Mouse (Mus musculus): ENCODE measurements around the gene Capn8. TPM values are rescaled to one million over a fixed set of nuclear protein-coding genes. Genes with fewer than 3 reads are reported as not detected.

Gene Capn8
- polyA plus RNA-seq, 1 experiment from 2014 or later: 0.15 TPM

DNA sequence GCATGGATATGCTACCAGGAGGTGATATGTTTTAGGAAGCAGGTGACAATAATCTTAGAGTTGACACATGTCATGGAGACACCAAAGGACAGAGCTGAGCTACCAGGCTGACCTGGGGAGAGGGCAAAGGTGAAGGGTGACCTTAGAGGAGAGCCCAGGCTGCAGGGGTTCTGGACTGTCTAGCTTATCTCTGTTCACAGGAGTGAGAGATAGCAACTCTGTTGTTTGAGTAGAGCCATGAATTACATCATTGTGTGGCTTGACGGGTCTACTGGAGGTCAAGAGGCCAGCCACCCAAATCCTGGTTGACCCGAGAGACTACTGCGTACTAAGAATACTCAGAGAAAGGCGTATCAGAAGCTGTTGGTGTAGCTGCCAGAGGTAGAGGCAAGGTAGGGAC, 22.9 kb downstream of the Capn8 start:
- 60% methylated on average over 4 of the region's 4 CpGs for WGBS
- no peak overlapping the region for H3K4me3 ChIP-seq
- H3K27ac ChIP-seq: no peak overlapping the region
- no peaks in the 10 kb centered on the region for H3K9me3 ChIP-seq
- H3K9ac ChIP-seq: no peak overlapping the region
- H3K27me3 ChIP-seq (replicated peaks): 0 out of 2 replicates have a peak, but pooled peaks cover 3% of the 10 kb centered on the region
- peaks cover 3% of the 10 kb centered on the region; the same call in 1 of the 2 replicates for H3K4me1 ChIP-seq
- ATAC-seq (ENCODE audit: low FRiP score, low read depth): no peak
- H3K36me3 ChIP-seq: no peaks in the 10 kb centered on the region
- H3K4me2 ChIP-seq (replicated peaks): no peak overlapping the region

DNA sequence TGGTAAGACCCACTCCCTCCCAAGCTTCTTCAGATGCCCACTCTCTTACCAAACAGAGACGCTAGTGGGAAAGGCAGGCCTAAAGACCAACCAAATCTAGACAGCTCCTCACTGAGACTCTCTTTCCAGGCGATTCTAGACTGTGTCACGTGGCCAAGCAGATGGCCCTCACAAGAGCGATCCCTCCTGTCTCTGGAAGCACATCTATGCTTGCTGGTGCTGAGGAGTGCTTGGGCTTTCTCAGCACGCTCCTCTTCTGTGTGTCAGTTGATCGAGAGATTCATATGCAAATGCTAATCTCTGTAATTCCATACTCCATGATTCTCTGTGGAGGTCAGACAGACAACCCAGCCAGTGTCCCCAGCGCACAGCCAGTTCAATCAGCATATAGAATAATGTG, 26.7 kb downstream of the Capn8 start:
- ATAC-seq (ENCODE audit: low FRiP score, low read depth): no peak
- WGBS: 76% methylated on average over 7 of the region's 7 CpGs

DNA sequence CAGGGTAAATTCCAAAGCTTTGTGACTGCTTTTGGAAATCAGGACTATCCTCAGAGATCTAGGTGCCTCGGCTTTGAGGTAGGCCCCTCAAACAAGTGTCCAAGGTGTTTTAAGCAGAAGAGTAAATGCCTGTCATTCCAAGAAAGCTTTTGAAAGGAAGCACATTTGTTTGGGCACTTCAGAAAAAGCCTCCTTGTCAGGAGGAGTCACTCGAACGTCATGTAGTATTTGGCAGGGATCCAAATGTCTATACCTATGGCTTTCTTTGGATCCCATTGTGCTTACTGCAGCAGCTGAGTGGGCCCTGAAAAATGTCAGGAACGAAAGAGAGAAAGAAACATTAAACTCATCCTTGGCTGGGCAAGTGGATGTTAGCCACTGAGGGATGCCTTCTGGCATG, 27.6 kb downstream of the Capn8 start:
- Histone ChIP-seq H3K4me1 (no peaks in the 10 kb centered on the region), H3K4me2 (replicated peaks) (no peak overlapping the region), H3K27me3 (replicated peaks) (no peaks in the 10 kb centered on the region), H3K9ac (no peak overlapping the region), H3K4me3 (no peak overlapping the region), H3K9me3 (no peaks in the 10 kb centered on the region), H3K36me3 (no peaks in the 10 kb centered on the region), H3K27ac (no peak overlapping the region)
- no peak for ATAC-seq (ENCODE audit: low FRiP score, low read depth)
- 57% methylated on average over 4 of the region's 4 CpGs for WGBS

More for the DNA sequence above, 26.7 kb downstream of the Capn8 start:
- Histone ChIP-seq H3K27ac (no peak overlapping the region), H3K4me3 (no peak overlapping the region), H3K36me3 (no peaks in the 10 kb centered on the region), H3K4me1 (no peaks in the 10 kb centered on the region), H3K4me2 (replicated peaks) (no peak overlapping the region), H3K9ac (no peak overlapping the region), H3K9me3 (no peaks in the 10 kb centered on the region), H3K27me3 (replicated peaks) (no peaks in the 10 kb centered on the region)

DNA sequence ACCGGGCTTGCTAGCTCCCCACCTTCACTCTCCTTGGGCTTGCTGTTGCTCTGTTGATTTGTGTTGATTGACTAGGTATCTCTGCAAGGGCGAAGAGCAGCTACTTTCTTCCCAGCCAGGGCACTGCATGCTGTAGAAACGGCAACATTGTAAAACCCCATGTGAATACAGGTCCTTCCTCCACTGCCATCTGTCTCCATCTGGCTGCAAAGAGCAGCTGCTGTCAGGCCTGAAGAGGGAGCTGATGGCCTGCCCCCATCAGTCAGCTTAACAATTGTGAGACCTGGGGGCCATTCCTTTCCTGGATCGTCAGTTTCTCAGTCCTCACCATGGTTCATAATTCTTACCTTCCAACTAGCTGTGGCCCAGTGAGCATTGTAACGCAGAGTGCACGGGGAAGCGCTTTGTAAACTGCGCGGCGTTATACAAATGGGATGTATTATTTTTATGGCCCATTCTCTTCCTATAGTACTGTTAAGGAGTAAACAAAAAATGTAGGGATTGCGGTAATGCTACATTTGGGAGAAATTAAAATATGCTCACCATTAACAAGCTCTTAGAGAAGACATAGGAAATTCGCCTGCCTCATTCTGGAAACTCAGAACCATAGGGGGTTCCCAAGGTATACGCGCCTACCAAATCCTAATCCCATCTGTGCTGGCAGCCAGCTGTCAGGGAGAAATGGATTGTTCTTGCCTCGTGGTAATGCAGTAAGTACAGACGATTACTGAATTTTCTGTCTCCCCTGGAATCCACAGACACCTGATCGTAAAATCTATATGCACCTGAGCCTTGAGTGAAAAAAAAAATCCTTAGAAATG, 40.7 kb downstream of the Capn8 start:
- no peak overlapping the region for H3K27ac ChIP-seq
- H3K4me3 ChIP-seq: no peak overlapping the region
- 63% methylated on average over 17 of the region's 17 CpGs for WGBS
- H3K36me3 ChIP-seq: no peaks in the 10 kb centered on the region
- H3K4me1 ChIP-seq: peaks cover 14% of the 10 kb centered on the region
- H3K4me2 ChIP-seq (replicated peaks): no peak overlapping the region
- H3K9me3 ChIP-seq: no peaks in the 10 kb centered on the region
- no peak overlapping the region for H3K9ac ChIP-seq
- ATAC-seq (ENCODE audit: low FRiP score, low read depth): peak; percentile 66; the same call in 1 of the 2 replicates
- H3K27me3 ChIP-seq (replicated peaks): no peaks in the 10 kb centered on the region

DNA sequence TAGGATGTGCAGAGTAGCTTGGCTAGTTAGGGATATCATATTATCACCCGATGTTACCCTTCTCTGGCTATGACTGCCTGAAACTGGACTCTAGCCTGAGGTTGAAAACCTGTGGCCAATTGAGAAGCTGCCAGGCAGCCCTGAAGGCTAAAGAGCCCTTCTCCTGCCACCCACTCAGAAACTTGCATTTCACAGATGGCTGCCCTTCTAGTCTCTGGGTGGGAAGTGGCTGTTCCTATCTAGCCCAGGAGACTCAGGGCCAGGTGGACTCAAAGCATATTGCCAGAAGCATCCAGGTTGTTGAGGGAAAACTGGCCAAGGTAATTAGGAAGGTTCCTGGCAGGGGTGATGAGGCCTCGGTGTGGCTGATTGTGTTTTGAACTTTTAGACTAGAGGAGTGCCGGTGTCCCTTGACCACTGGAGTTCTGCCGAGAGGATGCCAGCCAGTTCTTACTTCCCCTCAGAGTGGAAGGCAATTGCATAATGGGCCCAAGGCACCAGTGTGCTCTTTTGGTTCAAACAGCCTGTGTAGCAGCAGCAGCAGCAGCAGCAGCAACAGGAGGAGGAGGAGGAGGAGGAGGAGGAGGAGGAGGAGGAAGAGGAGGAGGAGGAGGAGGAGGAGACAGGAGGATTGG, 45.0 kb downstream of the Capn8 start:
- H3K27ac ChIP-seq: no peak overlapping the region
- H3K9ac ChIP-seq: no peak overlapping the region
- no peak overlapping the region for H3K4me3 ChIP-seq
- H3K4me2 ChIP-seq (replicated peaks): no peak overlapping the region
- no peaks in the 10 kb centered on the region for H3K36me3 ChIP-seq
- H3K9me3 ChIP-seq: no peaks in the 10 kb centered on the region
- no peaks in the 10 kb centered on the region for H3K27me3 ChIP-seq (replicated peaks)
- H3K4me1 ChIP-seq: peaks cover 8% of the 10 kb centered on the region
- 71% methylated on average over 4 of the region's 4 CpGs for WGBS
- ATAC-seq (ENCODE audit: low FRiP score, low read depth): no peak

DNA sequence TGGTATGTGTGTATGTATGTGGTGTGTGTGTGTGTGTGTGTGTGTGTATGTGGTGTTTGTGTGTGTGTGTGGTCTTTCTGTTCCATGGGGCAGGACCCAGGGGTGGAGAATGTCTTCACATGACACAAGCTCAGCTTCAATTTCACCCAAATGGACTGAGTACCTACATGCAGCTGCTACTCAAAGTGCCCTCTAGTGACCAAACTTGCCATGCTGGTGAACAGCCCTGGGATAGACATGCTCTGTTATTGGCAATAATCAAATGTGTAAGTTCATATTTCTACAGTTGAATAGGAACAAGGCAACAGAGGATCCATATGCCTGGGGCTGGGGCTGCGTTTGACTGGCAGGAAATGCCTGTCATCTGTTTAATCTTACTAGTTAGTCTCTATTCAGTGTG, 50.7 kb downstream of the Capn8 start:
- Histone ChIP-seq H3K36me3 (no peaks in the 10 kb centered on the region), H3K4me3 (no peak overlapping the region), H3K27ac (no peak overlapping the region), H3K9ac (no peak overlapping the region), H3K4me1 (peaks cover 9% of the 10 kb centered on the region), H3K4me2 (replicated peaks) (no peak overlapping the region), H3K27me3 (replicated peaks) (no peaks in the 10 kb centered on the region), H3K9me3 (no peaks in the 10 kb centered on the region)
- 61% methylated on average over 1 of the region's 1 CpGs for WGBS
- ATAC-seq (ENCODE audit: low FRiP score, low read depth): no peak

GRCm38 (mm10) chr1:182618200-182618947, 53.6 kb downstream of the Capn8 start:
- no peaks in the 10 kb centered on the region for H3K9me3 ChIP-seq
- no peak overlapping the region for H3K4me3 ChIP-seq
- ATAC-seq (ENCODE audit: low FRiP score, low read depth): peak; percentile 86
- 50% methylated on average over 16 of the region's 16 CpGs for WGBS
- H3K27ac ChIP-seq: no peak overlapping the region
- no peaks in the 10 kb centered on the region for H3K27me3 ChIP-seq (replicated peaks)
- H3K4me1 ChIP-seq: peaks cover 9% of the 10 kb centered on the region
- H3K9ac ChIP-seq: no peak overlapping the region
- H3K4me2 ChIP-seq (replicated peaks): peak overlapping the region; percentile 10; the same call in 1 of the 2 replicates
- no peaks in the 10 kb centered on the region for H3K36me3 ChIP-seq

DNA sequence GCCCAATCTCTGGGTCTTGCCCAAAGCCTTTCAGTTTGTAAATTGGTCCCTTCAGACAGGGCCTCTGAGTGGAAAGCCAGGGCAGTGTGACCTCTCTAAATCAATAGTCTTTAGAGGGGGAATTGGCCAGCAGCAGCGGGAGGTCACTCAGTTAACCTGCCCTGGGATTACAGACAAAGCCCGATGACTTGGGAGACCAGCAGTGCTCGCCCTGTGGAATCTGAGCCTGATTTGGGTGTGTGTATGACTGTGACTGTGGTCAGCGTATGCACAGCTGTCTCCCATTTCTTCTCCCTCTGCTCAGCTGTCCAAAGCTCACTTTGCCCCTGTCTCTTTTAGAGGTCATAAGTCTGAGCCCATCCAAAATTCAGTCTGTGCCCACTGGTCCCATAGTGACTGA, 55.7 kb downstream of the Capn8 start:
- Histone ChIP-seq H3K27ac (no peak overlapping the region), H3K4me3 (no peak overlapping the region), H3K9me3 (no peaks in the 10 kb centered on the region), H3K9ac (no peak overlapping the region), H3K36me3 (no peaks in the 10 kb centered on the region), H3K4me1 (peaks cover 9% of the 10 kb centered on the region), H3K27me3 (replicated peaks) (no peaks in the 10 kb centered on the region), H3K4me2 (replicated peaks) (no peak overlapping the region)
- 22% methylated on average over 4 of the region's 4 CpGs for WGBS
- no peak for ATAC-seq (ENCODE audit: low FRiP score, low read depth)

DNA sequence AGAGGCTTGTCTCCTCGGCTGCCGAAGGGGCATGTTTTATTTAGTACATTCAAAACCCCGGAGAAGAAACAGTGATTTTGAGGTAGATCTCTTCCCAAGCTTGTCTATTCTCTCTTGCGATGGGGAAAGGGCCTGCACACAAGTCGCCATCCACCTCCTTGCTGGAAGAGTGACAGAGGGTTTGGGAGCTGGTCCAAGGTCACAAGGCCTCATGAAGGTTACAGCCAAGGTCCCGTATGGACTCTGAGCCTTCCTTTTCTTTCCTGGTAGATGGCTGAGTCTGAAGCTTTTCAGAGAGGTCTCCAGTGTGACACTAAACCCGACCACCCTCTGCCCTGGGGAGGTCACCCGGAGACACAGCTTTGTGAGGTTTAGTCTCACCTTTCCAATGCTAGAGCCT, 56.4 kb downstream of the Capn8 start:
- Histone ChIP-seq H3K4me1 (peaks cover 9% of the 10 kb centered on the region), H3K9ac (no peak overlapping the region), H3K27me3 (replicated peaks) (no peaks in the 10 kb centered on the region), H3K4me3 (no peak overlapping the region), H3K27ac (no peak overlapping the region), H3K36me3 (no peaks in the 10 kb centered on the region), H3K4me2 (replicated peaks) (no peak overlapping the region), H3K9me3 (no peaks in the 10 kb centered on the region)
- no peak for ATAC-seq (ENCODE audit: low FRiP score, low read depth)
- 81% methylated on average over 8 of the region's 8 CpGs for WGBS

DNA sequence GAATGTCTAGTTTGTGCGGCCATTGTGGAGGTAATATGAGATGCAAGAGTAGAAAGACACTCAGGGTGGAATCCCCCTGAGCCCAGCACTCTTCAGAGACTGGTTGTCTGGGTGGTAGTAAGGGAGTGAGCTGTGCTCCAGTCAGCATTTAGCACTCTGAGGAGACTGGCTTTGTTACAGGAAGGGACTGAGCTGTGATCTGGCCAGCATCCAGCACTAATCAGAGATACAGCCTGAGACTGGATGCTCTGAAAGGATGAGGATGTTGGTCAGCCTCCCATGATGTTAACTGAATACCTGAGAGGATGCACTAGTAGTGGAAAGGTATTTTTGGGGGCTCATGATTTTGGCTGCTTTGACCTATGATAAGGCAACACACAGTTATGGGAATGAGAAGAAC, 61.4 kb downstream of the Capn8 start:
- Histone ChIP-seq H3K27ac (no peak overlapping the region), H3K9ac (no peak overlapping the region), H3K27me3 (replicated peaks) (no peaks in the 10 kb centered on the region), H3K4me1 (no peaks in the 10 kb centered on the region), H3K4me2 (replicated peaks) (no peak overlapping the region), H3K9me3 (no peaks in the 10 kb centered on the region), H3K36me3 (no peaks in the 10 kb centered on the region), H3K4me3 (no peak overlapping the region)
- 70% methylated on average over 1 of the region's 1 CpGs for WGBS
- no peak for ATAC-seq (ENCODE audit: low FRiP score, low read depth)

DNA sequence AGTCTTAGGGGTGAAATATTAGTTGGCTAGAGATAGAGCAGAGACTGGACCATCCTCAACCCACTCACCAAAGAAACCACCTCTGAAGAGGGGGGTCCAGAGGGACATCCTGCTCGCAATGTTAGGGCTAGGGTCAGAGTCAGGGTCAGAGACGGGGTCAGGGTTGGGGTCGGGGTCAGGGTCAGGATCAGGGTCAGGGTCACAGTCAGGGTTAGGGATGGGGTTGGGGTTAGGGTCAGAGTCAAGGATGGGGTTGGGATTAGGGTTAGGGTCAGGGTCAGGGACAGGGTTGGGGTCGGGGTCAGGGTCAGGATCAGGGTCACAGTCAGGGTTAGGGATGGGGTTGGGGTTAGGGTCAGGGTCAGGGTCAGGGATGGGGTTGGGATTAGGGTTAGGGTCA, 64.4 kb downstream of the Capn8 start:
- H3K9ac ChIP-seq: no peak overlapping the region
- no peak overlapping the region for H3K4me2 ChIP-seq (replicated peaks)
- no peak overlapping the region for H3K4me3 ChIP-seq
- H3K27me3 ChIP-seq (replicated peaks): no peaks in the 10 kb centered on the region
- no peak for ATAC-seq (ENCODE audit: low FRiP score, low read depth)
- H3K36me3 ChIP-seq: no peaks in the 10 kb centered on the region
- WGBS: 90% methylated on average over 4 of the region's 4 CpGs
- H3K4me1 ChIP-seq: no peaks in the 10 kb centered on the region
- H3K9me3 ChIP-seq: no peaks in the 10 kb centered on the region
- H3K27ac ChIP-seq: no peak overlapping the region

DNA sequence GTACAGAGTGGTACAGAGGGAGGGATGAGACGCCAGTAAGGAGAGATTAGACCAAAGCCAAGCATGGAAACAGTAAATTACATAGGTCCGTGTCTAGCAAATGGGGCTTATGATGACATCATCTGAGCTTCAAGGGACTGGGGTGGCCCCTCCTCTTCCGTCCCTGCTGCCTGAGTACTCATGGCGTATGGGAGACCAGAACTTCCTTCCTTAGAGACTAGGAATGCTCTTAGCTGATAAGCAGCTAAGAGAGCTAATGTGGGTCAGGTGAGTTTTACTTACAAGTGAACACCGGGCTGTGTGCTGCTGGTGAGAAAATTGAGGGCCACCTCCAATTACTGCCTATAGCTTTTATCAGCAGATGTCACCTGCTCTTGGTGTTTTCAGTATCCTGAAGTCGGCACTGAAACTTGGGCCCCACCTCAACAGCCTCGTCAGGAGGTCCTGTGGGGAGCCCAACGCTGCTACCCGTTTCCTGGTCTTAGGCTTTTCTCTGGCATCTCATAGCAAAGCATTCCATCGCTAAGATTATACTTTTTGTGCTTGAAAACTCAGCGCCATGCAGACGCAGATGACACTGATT, 69.0 kb downstream of the Capn8 start:
- Histone ChIP-seq H3K4me3 (no peak overlapping the region), H3K9me3 (no peaks in the 10 kb centered on the region), H3K36me3 (no peaks in the 10 kb centered on the region), H3K4me2 (replicated peaks) (no peak overlapping the region), H3K27ac (no peak overlapping the region), H3K27me3 (replicated peaks) (no peaks in the 10 kb centered on the region), H3K4me1 (peaks cover 4% of the 10 kb centered on the region), H3K9ac (no peak overlapping the region)
- ATAC-seq (ENCODE audit: low FRiP score, low read depth): no peak
- 89% methylated on average over 12 of the region's 12 CpGs for WGBS

All from neural tube, embryonic 12.5 days (tissue).